Mouse (Mus musculus): ENCODE measurements around the gene Lpin2. TPM values are rescaled to one million over a fixed set of nuclear protein-coding genes. Genes with fewer than 3 reads are reported as not detected.

Lpin2 gene
- polyA plus RNA-seq, 1 experiment: 30.2 TPM

DNA sequence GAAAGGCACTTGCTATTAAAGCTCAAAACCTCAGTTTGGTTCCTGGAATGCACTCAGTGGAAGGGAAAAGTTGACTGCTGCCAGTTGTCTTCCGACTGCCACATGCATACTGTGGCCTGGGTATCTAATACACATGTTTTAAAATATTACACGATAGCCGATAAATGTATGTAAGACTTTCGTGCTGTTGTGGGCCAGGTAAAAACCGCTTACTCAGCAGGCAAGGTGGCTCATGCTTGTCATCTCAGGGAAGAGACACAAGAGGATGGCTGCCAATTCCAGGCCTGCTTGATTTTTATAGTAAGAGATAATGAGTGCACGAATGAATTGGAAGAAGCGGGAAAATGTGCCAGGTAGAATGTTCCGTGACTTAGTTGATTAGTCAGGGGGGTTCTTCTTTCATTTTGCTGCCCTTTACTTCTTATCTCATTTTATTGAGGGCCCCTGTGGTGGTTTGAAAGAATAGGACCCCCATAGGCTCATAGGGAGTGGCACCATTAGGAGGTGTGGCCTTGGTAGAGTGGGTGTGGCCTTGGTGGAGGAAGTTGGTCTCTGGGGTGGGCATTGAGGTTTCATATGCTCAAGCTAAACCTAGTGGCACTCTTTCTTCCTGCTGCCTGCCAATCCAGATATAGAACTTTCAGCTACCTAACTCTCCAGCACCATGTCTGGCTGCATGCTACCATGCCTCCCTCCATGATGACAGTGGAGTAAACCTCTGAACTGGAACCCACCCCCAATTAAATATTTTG is 21.9 kb upstream of the Lpin2 start:
- Histone ChIP-seq H3K27ac (ENCODE audit: insufficient read depth, low read length) (no peak overlapping the region), H3K4me3 (replicated peaks; ENCODE audit: insufficient read depth, low read depth, low read length) (no peak overlapping the region), H3K27me3 (ENCODE audit: control insufficient read depth, insufficient read depth, low read length) (no peaks in the 10 kb centered on the region), H3K4me1 (ENCODE audit: control insufficient read depth, insufficient read depth, low read length) (no peaks in the 10 kb centered on the region)
- WGBS: 91% methylated on average over 8 of the region's 8 CpGs
- DNase-seq: no peak
- TF ChIP-seq POLR2A (IDR thresholded peaks at IDR 0.05; ENCODE audit: borderline replicate concordance, insufficient read depth, low read length) (no peak), CTCF (IDR thresholded peaks at IDR 0.05; ENCODE audit: borderline replicate concordance, insufficient read depth, low read depth, low read length) (no peak)

- no peak for TF ChIP-seq POLR2A (IDR thresholded peaks at IDR 0.05; ENCODE audit: borderline replicate concordance, insufficient read depth, low read length)
- TF ChIP-seq CTCF (IDR thresholded peaks at IDR 0.05; ENCODE audit: borderline replicate concordance, insufficient read depth, low read depth, low read length): no peak
- H3K4me3 ChIP-seq (replicated peaks; ENCODE audit: insufficient read depth, low read depth, low read length): no peak overlapping the region
- DNase-seq: no peak
- no peaks in the 10 kb centered on the region for H3K27me3 ChIP-seq (ENCODE audit: control insufficient read depth, insufficient read depth, low read length)
- no peak overlapping the region for H3K27ac ChIP-seq (ENCODE audit: insufficient read depth, low read length)
- 77% methylated on average over 6 of the region's 6 CpGs for WGBS
- H3K4me1 ChIP-seq (ENCODE audit: control insufficient read depth, insufficient read depth, low read length): no peaks in the 10 kb centered on the region
Measured at GRCm38 (mm10) chr17:71164991-71165390, 17.4 kb upstream of the Lpin2 start.

GRCm38 (mm10) chr17:71168205-71168815 is 14.1 kb upstream of the Lpin2 start:
- Histone ChIP-seq H3K4me3 (replicated peaks; ENCODE audit: insufficient read depth, low read depth, low read length) (no peak overlapping the region), H3K27me3 (ENCODE audit: control insufficient read depth, insufficient read depth, low read length) (no peaks in the 10 kb centered on the region), H3K4me1 (ENCODE audit: control insufficient read depth, insufficient read depth, low read length) (no peaks in the 10 kb centered on the region), H3K27ac (ENCODE audit: insufficient read depth, low read length) (no peak overlapping the region)
- DNase-seq: no peak
- 59% methylated on average over 5 of the region's 5 CpGs for WGBS
- TF ChIP-seq CTCF (IDR thresholded peaks at IDR 0.05; ENCODE audit: borderline replicate concordance, insufficient read depth, low read depth, low read length) (no peak), POLR2A (IDR thresholded peaks at IDR 0.05; ENCODE audit: borderline replicate concordance, insufficient read depth, low read length) (no peak)

DNA sequence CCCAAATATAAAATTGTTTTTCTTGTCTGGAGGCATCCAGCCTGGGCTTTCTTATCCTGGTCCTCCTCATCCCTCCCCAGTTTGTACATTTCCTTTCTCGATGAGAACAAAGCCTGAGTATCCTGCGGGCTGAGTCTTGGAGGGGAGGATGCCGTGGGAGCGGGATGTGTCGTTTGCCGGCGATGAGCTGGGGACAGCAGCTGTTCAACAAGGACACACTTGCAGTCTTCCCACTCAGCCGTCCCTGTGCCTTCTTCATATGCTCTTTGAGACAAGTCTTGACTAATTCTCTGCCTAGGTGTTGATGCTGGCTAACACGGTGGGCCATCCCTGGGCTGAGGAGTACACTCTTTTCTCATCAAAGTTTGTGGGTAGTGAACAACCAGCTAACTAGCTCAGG is 13.5 kb upstream of the Lpin2 start:
- TF ChIP-seq POLR2A (IDR thresholded peaks at IDR 0.05; ENCODE audit: borderline replicate concordance, insufficient read depth, low read length): no peak
- no peak for TF ChIP-seq CTCF (IDR thresholded peaks at IDR 0.05; ENCODE audit: borderline replicate concordance, insufficient read depth, low read depth, low read length)
- DNase-seq: no peak
- WGBS: 36% methylated on average over 9 of the region's 9 CpGs
- Histone ChIP-seq H3K27ac (ENCODE audit: insufficient read depth, low read length) (no peak overlapping the region), H3K4me1 (ENCODE audit: control insufficient read depth, insufficient read depth, low read length) (no peaks in the 10 kb centered on the region), H3K4me3 (replicated peaks; ENCODE audit: insufficient read depth, low read depth, low read length) (no peak overlapping the region), H3K27me3 (ENCODE audit: control insufficient read depth, insufficient read depth, low read length) (no peaks in the 10 kb centered on the region)

DNA sequence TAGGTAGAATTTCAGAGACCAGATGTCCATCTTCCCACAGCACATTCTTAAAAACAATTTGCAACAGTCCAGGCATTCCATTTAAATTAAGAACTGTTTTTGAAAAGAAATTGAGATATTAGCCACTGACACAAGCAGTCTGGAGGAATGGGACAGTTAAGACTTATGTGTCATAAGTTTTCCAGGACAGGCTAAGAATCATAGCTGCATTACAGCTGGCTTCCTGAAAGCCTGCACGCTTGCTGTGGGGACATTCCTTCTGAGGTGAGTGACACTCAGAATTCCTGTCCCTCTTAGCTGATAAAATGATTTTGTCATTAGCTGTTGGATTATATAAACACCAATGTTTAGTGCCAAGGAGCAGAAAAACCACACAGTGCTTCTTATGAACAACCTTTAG is 12.7 kb upstream of the Lpin2 start:
- Histone ChIP-seq H3K27ac (ENCODE audit: insufficient read depth, low read length) (no peak overlapping the region), H3K4me1 (ENCODE audit: control insufficient read depth, insufficient read depth, low read length) (no peaks in the 10 kb centered on the region), H3K27me3 (ENCODE audit: control insufficient read depth, insufficient read depth, low read length) (no peaks in the 10 kb centered on the region), H3K4me3 (replicated peaks; ENCODE audit: insufficient read depth, low read depth, low read length) (no peak overlapping the region)
- no peak for DNase-seq
- 94% methylated on average over 1 of the region's 1 CpGs for WGBS
- TF ChIP-seq CTCF (IDR thresholded peaks at IDR 0.05; ENCODE audit: borderline replicate concordance, insufficient read depth, low read depth, low read length) (no peak), POLR2A (IDR thresholded peaks at IDR 0.05; ENCODE audit: borderline replicate concordance, insufficient read depth, low read length) (no peak)

- no peak for DNase-seq
- no peaks in the 10 kb centered on the region for H3K27me3 ChIP-seq (ENCODE audit: control insufficient read depth, insufficient read depth, low read length)
- TF ChIP-seq POLR2A (IDR thresholded peaks at IDR 0.05; ENCODE audit: borderline replicate concordance, insufficient read depth, low read length) (no peak), CTCF (IDR thresholded peaks at IDR 0.05; ENCODE audit: borderline replicate concordance, insufficient read depth, low read depth, low read length) (no peak)
- H3K27ac ChIP-seq (ENCODE audit: insufficient read depth, low read length): no peak overlapping the region
- H3K4me1 ChIP-seq (ENCODE audit: control insufficient read depth, insufficient read depth, low read length): no peaks in the 10 kb centered on the region
- H3K4me3 ChIP-seq (replicated peaks; ENCODE audit: insufficient read depth, low read depth, low read length): no peak overlapping the region
- 92% methylated on average over 4 of the region's 4 CpGs for WGBS
Measured at GRCm38 (mm10) chr17:71171161-71171560, 11.2 kb upstream of the Lpin2 start.

DNA sequence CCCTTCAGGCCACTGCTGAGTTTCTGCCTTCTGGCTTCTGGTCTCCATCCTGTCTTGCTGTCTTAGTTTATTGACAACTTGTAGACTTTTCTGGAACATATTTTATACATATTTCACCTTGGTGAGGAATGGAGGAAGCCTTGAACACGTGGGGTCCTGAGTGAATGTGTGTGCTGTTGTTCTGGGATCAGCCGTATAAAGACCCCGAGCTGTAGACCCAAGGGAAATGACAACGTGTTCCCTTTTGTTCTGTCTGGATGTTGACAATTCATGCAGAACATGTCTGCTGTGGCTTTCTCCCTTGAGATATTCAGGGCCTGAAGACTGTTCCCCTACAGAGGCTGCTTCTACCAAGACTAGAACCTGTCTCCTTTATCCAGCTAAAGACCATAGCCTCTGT is 5.0 kb upstream of the Lpin2 start:
- Histone ChIP-seq H3K27ac (ENCODE audit: insufficient read depth, low read length) (no peak overlapping the region), H3K4me3 (replicated peaks; ENCODE audit: insufficient read depth, low read depth, low read length) (no peak overlapping the region), H3K27me3 (ENCODE audit: control insufficient read depth, insufficient read depth, low read length) (no peaks in the 10 kb centered on the region), H3K4me1 (ENCODE audit: control insufficient read depth, insufficient read depth, low read length) (no peaks in the 10 kb centered on the region)
- DNase-seq: no peak
- WGBS: 25% methylated on average over 4 of the region's 4 CpGs
- TF ChIP-seq CTCF (IDR thresholded peaks at IDR 0.05; ENCODE audit: borderline replicate concordance, insufficient read depth, low read depth, low read length): no peak
- TF ChIP-seq POLR2A (IDR thresholded peaks at IDR 0.05; ENCODE audit: borderline replicate concordance, insufficient read depth, low read length): no peak

GRCm38 (mm10) chr17:71177949-71178348 is 4.4 kb upstream of the Lpin2 start:
- Histone ChIP-seq H3K27ac (ENCODE audit: insufficient read depth, low read length) (no peak overlapping the region), H3K4me3 (replicated peaks; ENCODE audit: insufficient read depth, low read depth, low read length) (no peak overlapping the region), H3K27me3 (ENCODE audit: control insufficient read depth, insufficient read depth, low read length) (no peaks in the 10 kb centered on the region), H3K4me1 (ENCODE audit: control insufficient read depth, insufficient read depth, low read length) (no peaks in the 10 kb centered on the region)
- TF ChIP-seq POLR2A (IDR thresholded peaks at IDR 0.05; ENCODE audit: borderline replicate concordance, insufficient read depth, low read length) (no peak), CTCF (IDR thresholded peaks at IDR 0.05; ENCODE audit: borderline replicate concordance, insufficient read depth, low read depth, low read length) (no peak)
- 92% methylated on average over 2 of the region's 2 CpGs for WGBS
- DNase-seq: no peak
